Mouse (Mus musculus) heart, adult 8-10 months (tissue): Measurements from ENCODE around the gene Tcap. TPM values are rescaled to one million over a fixed set of nuclear protein-coding genes. Genes with fewer than 3 reads are reported as not detected.

Source experiments
- DNase-seq: peaks from one replicate; pipeline ENCODE4 v3.0.0; 2022; ENCODE audit warnings: low spot score
- total RNA-seq, 4 experiments: library from RNA; stranded (reverse); gene quantifications; 2 replicates each; pipeline ENCODE4 v1.2.4; 2022

The Tcap gene
- total RNA-seq, 4 experiments from 2014 or later: 2,176 to 4,520 (median 3,450) TPM

DNA sequence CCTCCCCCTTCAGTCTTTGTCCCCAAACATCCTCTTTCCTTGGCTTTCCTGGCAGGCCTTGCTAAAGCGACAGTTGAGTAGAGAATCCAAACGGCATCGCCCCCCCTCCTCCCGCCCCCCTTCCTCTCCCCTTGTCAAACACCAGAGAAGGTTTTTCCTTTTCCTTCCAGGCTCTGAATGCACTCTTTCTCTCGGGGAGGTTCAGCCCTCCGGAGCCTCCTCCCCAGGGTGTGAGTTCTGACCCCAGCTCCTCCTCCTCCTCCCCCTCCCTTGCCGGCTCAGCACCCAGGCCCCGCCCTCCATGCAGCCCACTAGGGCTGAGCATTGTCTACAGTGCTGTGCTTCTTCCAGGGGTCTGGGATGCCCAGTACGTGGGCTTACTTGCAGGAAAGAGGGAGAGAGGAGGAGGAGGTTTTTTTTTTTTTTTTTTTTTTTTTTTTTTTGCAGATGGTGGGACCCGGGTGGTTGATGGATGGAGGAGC lies 25.8 kb downstream of the Tcap start:
- no peak for DNase-seq

DNA sequence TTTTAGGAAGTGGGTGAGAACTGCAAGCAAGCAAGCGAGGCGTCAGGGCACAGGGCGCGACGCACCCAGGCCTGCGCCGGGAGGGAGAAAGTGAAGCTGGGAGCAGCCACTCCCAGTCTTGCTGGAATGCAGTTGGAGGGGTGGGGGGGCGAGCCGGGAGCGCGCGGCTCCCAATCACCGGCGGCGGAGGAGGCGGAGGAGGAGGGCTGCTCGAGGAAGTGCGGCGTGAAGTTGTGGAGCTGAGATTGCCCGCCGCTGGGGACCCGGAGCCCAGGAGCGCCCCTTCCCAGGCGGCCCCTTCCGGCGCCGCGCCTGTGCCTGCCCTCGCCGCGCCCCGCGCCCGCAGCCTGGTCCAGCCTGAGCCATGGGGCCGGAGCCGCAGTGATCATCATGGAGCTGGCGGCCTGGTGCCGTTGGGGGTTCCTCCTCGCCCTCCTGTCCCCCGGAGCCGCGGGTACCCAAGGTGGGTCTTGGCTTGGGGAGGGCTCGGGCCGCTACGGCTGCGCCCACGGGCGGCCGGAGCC lies 28.7 kb downstream of the Tcap start, which contains the start of gene Erbb2:
TSS of gene Erbb2 (plus strand) at position 198 of the 524 bp plus-strand sequence.
- DNase-seq: peak; percentile 59

DNA sequence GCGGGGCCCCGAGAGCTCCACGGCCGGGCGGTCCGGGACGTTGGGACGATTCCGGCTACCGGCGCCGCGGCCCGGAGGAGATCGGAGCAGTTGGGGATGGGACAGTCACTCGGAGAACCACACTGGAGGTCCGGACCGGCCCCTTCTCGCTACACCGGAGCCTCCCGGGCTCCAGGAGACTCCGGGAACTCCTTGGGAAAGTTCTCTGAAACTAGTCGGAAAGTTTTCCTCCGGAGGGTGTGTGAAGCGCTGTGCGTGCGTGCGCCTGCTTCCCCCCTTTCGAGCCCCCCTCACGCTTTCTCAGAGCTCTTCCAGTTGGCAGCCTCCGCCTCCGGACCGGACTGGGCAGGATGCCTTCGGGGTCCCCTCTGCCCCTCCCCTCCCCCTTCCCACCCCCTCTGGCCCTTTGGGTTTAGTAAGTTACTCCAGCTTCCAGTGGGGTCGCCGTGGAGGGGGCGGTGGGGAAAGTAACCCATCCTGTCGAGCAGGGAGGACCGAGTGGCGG lies 29.2 kb downstream of the Tcap start:
- DNase-seq: no peak

DNA sequence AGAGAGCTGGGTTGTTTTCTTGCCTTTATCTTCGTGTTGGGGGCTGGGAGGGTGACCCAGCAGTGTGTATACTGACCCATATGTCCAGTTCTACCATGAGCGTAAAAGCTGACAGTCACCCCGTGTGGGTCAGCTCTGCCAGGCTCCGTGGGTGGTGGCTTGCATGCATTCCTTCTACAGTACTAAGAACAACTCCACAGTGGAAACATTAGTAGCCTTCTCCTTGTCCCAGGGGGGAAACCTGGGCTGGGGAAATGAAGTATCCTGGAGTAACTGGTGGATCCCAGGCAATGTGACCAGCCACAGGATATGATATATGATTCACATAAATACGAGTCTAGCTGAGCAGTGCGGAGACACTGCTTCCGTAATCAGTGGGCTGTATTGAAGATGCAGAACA lies 30.1 kb downstream of the Tcap start:
- DNase-seq: no peak

GRCm38 (mm10) chr11:98414162-98414561 lies 30.6 kb downstream of the Tcap start:
- no peak for DNase-seq

DNA sequence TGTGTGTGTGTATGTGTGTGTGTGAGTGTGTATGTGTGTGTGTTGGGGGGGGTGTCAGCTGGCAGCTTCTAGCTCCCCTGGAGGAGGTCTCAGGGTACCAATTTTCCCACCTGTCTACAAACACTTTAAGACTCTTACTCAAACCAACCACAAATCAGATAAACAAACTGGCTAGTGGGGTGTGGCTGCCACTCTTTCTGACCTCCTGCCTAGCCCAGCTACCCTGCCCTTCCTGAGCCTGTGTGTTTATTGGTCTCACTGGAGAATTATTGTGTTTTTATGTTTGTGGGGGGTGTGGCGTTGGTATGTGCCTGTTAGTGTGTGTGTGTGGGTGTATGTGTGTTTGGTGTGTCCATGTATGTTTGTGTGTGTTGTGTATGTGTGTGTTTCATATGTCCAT lies 33.5 kb downstream of the Tcap start:
- no peak for DNase-seq

DNA sequence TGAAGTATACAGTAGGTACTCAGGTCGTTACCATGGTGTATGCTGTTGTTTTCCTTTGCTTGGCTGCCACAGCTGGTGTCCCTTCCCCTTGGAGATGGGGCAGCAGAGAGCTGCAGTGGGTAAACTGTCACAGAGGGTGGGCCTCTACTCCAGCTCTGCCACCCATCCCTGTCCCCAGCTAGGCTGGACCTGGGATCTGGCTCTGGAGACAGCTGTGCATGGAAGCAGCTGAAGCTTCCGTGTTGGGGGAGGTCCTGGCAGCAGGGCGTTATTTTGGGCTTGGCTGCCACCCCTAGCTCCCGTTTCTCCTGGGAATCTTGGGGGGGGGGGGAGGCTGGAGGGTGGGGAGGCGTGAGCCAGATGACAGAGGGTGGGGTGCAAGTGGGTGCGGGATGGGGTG lies 34.7 kb downstream of the Tcap start:
- no peak for DNase-seq

DNA sequence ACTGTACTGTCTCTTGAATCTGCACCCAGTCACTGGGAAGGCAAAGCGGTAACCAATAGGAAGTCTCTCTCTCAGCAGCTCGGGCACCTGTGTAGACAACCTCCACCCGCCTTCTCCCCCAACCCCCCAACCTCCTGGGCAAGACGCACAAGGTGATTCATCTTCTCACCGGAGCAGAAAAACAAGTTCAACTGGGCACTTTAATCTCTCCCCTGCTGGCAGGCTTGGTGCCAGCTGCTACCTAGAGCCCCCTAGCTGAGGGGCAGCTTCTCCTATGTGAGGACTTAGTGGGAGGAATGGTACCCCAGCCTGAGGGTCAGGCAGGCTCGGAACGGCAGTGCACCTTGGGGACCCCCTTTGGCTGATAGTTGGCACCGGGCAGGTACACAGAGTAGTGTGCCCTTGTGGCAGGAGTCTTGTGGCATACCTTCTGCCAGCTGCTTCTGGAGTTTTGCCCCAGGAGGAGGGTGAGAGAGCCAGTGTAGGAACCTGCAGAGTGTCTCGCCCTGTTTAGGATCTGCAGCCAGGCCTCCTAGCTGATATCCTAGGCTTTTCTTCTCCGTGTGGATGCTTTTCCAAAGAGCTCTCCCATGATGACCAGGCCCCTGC lies 35.4 kb downstream of the Tcap start:
- no peak for DNase-seq

GRCm38 (mm10) chr11:98426592-98426991 lies 43.0 kb downstream of the Tcap start:
- no peak for DNase-seq

DNA sequence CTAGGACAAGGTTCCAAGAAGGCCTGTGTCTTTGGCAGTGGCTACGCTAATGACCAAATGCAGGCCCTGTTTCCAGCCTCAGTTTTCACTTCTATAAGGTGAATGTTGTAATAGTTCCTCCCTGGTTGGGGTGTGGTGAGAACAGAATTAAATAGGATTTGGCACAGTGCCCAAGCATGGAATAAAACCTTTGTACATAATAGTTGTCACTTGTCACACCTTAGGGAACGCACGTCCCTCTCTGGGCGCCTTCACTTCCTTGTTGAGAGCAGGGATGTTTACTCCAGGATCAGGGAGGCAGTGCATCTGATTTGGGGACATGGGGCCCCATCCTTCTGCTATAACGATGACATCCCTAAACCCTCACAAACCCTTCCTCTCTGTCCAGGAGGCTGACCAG lies 44.8 kb downstream of the Tcap start:
- no peak for DNase-seq

- DNase-seq: no peak
Observed at GRCm38 (mm10) chr11:98431743-98432502, 48.3 kb downstream of the Tcap start.

Other genes starting within 250 kb of the Tcap start
- 10 to 100 TPM; 16.6 to 22.3 (median 18.8) TPM for gene Fbxl20, start 233.4 kb upstream of the Tcap start, total RNA-seq
- gene Med1, start 190.5 kb upstream of the Tcap start, total RNA-seq: 10 to 100 TPM; 40.4 to 41.8 (median 41.2) TPM
- gene Cdk12, start 180.8 kb upstream of the Tcap start, total RNA-seq: 10 to 100 TPM; 20.1 to 22.5 (median 21.8) TPM
- gene Neurod2, start 54.2 kb upstream of the Tcap start, total RNA-seq: not detected
- 10 to 100 TPM in 2 of 4 experiments, 1 to 10 TPM in 2; 4.0 to 11.3 (median 7.1) TPM for gene Ppp1r1b, start 35.4 kb upstream of the Tcap start, total RNA-seq
- 10 to 100 TPM; 17.2 to 28.8 (median 23.7) TPM for gene Stard3, start 25.4 kb upstream of the Tcap start, total RNA-seq
- gene Pnmt, start 2.6 kb downstream of the Tcap start, total RNA-seq: 1 to 10 TPM in 3 of 4 experiments, not detected in 1; 1.2 to 1.6 (median 1.4) TPM
- 1 to 10 TPM; 8.2 to 9.6 (median 8.9) TPM for gene Pgap3, start 16.7 kb downstream of the Tcap start, total RNA-seq
- gene Erbb2, start 28.7 kb downstream of the Tcap start, total RNA-seq: 1 to 10 TPM; 5.4 to 9.1 (median 8.0) TPM
- gene Mien1, start 55.2 kb downstream of the Tcap start, total RNA-seq: 10 to 100 TPM; 66.9 to 78.4 (median 71.0) TPM
- under 1 TPM in 1 of 4 experiments, not detected in 3; 0.19 TPM for gene Grb7, start 62.6 kb downstream of the Tcap start, total RNA-seq
- 1 to 10 TPM in 2 of 4 experiments, under 1 TPM in 2; 0.47 to 1.3 (median 0.86) TPM for gene Ikzf3, start 162.2 kb downstream of the Tcap start, total RNA-seq
- gene Zpbp2, start 167.3 kb downstream of the Tcap start, total RNA-seq: not detected
- gene Ormdl3, start 203.6 kb downstream of the Tcap start, total RNA-seq: 10 to 100 TPM; 39.7 to 46.4 (median 43.1) TPM
- not detected for gene Lrrc3c, start 214.5 kb downstream of the Tcap start, total RNA-seq
- gene Gm12355, start 241.8 kb downstream of the Tcap start, total RNA-seq: 10 to 100 TPM in 1 of 4 experiments, 1 to 10 TPM in 3; 4.8 to 12.3 (median 7.9) TPM
- gene Gsdma3, start 242.5 kb downstream of the Tcap start, total RNA-seq: 1 to 10 TPM; 1.6 to 3.4 (median 2.8) TPM